Mouse (Mus musculus) cerebellum, adult 2 months (tissue): ENCODE results near the gene Wasf2.

ENCODE experiments used
- CTCF ChIP-seq: fragments of 200-500 bp; IDR thresholded peaks from 2 replicates; pipeline ENCODE4 v1.5.1; 2011; ENCODE audit warnings: low read depth, mild to moderate bottlenecking, control low read depth, low read length, moderate library complexity, borderline replicate concordance; ENCODE audit not compliant: insufficient read depth
- POLR2A ChIP-seq: fragments of 200-500 bp; IDR thresholded peaks from 2 replicates; pipeline ENCODE4 v1.6.1; 2011; ENCODE audit warnings: low read length, control low read depth, borderline replicate concordance; ENCODE audit not compliant: insufficient read depth

- TF ChIP-seq CTCF: no peak
- no peak for TF ChIP-seq POLR2A
Observed at GRCm38 (mm10) chr4:133210788-133211390, 80.6 kb downstream of the Wasf2 start.
